Mouse (Mus musculus): Measurements from ENCODE around the gene 4931423N10Rik. TPM values are rescaled to one million over a fixed set of nuclear protein-coding genes. Genes with fewer than 3 reads are reported as not detected.
"Not testable (repeated sequence)": the region's sequence is repeated elsewhere in the genome, so short reads cannot be mapped to it uniquely, and the experiment has no call there.

Gene 4931423N10Rik
- total RNA-seq (2017): 0.49 and 1.3 TPM in 2 replicates

DNA sequence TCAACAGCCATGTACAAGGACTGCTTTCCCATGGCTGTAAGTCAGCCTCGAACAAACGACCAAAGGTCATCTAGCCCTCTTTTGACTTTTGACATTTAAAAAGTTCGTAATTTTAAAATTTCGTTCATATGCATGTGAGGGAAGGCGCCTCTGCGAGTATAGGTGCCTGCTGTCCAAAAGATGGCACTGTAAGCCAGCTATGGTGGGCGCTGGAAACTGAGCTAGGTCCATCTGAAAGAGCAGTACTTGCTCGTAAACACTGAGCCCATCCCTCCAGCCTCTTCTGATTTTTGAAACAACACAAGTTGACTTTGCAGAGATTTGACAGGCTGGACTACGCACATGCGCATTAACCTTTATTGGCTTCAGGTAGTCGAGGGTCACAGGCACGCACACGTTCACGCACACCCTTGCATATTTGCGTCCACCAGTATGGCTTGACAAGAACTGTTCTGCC lies at the start of gene 4931423N10Rik:
4931423N10Rik (plus strand) TSS at position 407 of the 457 bp plus-strand sequence.
- no peak for ATAC-seq (ENCODE audit: extremely low read depth, insufficient number of reproducible peaks, low FRiP score, poor library complexity, severe bottlenecking)

- no peak for ATAC-seq (ENCODE audit: extremely low read depth, insufficient number of reproducible peaks, low FRiP score, poor library complexity, severe bottlenecking)
Observed at GRCm38 (mm10) chr2:23172305-23172704, 35.0 kb upstream of the 4931423N10Rik start.

GRCm38 (mm10) chr2:23194366-23194765 lies 12.9 kb upstream of the 4931423N10Rik start:
- no peak for ATAC-seq (ENCODE audit: extremely low read depth, insufficient number of reproducible peaks, low FRiP score, poor library complexity, severe bottlenecking)

DNA sequence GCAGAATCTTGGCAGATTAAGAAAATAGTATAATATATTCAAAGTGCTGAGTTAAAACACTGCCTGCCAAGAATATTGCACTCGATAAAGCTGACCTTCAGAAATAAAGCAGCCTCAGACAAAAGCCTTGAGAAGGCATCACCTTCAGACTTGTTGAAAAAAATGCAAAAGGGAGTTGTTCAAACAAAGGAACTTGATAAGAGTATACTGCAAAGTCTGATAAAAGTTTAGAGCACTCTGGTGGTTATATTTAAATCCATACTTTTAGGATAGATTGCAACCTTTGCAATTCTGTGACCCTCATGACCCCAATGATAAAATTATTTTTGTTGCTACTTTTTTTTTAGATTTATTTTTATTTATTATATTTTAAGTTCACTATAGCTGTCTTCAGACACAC lies 6.2 kb upstream of the 4931423N10Rik start:
- no peak for ATAC-seq (ENCODE audit: extremely low read depth, insufficient number of reproducible peaks, low FRiP score, poor library complexity, severe bottlenecking)

- ATAC-seq (ENCODE audit: extremely low read depth, insufficient number of reproducible peaks, low FRiP score, poor library complexity, severe bottlenecking): no peak
Observed at GRCm38 (mm10) chr2:23202900-23203670, 4.2 kb upstream of the 4931423N10Rik start.

GRCm38 (mm10) chr2:23213661-23214060 lies 6.4 kb downstream of the 4931423N10Rik start:
- no peak for ATAC-seq (ENCODE audit: extremely low read depth, insufficient number of reproducible peaks, low FRiP score, poor library complexity, severe bottlenecking)

DNA sequence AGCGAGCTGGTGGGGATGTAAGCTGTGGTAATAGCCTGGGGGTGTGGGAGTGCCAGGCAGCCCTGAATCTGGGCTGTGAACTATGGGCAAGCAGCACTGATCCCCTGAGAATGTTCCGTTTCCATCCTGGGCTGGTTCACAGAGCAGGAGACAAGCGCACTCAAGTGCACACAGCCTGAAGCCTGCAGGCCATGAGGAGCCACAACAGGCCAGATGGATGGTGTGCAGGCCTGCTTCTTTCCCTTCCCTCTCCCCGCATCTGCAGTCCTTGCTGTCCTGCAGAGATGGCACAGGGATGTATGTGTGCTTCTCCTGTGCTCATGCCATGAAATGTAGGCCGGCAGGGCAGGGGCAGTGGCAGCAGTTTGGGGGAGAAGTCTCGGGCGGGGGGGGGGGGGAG lies 17.9 kb downstream of the 4931423N10Rik start:
- no peak for ATAC-seq (ENCODE audit: extremely low read depth, insufficient number of reproducible peaks, low FRiP score, poor library complexity, severe bottlenecking)

DNA sequence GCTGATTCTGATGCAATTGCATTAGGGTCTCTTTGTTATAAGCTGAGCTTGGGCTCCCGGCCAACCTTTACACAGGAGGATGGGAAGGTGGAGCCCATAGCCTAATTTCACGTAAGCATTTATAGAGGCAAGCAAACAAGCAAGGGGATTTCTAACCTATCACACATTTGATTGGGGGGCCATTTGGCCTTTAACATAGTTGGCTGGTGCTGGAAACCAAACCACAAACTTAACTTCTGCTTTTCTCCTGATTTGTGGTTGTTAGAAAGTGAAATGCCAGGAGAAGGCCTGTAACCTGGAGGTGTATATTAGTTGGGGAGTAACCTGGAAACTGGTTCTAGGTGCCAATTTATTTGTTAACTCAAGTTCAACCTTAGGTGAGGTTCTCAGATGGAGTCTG lies 21.2 kb downstream of the 4931423N10Rik start:
- no peak for ATAC-seq (ENCODE audit: extremely low read depth, insufficient number of reproducible peaks, low FRiP score, poor library complexity, severe bottlenecking)

- ATAC-seq (ENCODE audit: extremely low read depth, insufficient number of reproducible peaks, low FRiP score, poor library complexity, severe bottlenecking): no peak
Observed at GRCm38 (mm10) chr2:23234065-23234773, 26.9 kb downstream of the 4931423N10Rik start.

GRCm38 (mm10) chr2:23290991-23291390 lies 83.7 kb downstream of the 4931423N10Rik start:
- ATAC-seq (ENCODE audit: extremely low read depth, insufficient number of reproducible peaks, low FRiP score, poor library complexity, severe bottlenecking): not testable (repeated sequence)

DNA sequence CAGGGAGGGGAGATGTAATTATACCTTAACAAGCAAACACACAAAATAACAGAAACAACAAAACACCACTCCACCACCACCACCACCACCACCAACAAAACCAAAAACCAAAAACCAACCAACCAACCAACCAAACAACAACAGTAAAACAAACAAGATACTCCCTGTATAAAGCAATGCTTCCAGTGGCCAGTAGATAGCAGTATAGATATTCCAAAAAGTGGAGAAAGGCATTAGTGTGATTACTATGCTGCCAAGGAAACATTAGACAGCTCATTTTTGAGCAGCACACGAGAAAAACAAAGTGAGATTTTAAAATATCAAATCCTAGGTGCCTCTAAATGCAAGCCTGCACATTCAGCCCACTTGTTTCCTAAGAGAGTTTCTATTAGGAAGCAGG lies 107.6 kb downstream of the 4931423N10Rik start:
- no peak for ATAC-seq (ENCODE audit: extremely low read depth, insufficient number of reproducible peaks, low FRiP score, poor library complexity, severe bottlenecking)

Other genes with a start within 250 kb of the 4931423N10Rik start
- 242 and 261 TPM in 2 replicates for gene Abi1, start 167.2 kb upstream of the 4931423N10Rik start, total RNA-seq (2017)
- gene Acbd5, start 139.3 kb upstream of the 4931423N10Rik start, total RNA-seq (2017): 137 and 156 TPM in 2 replicates
- 0.23 and 0.74 TPM in 2 replicates for gene Mastl, start 51.5 kb upstream of the 4931423N10Rik start, total RNA-seq (2017)
- 161 and 166 TPM in 2 replicates for gene Yme1l1, start 51.1 kb upstream of the 4931423N10Rik start, total RNA-seq (2017)
- 0.25 TPM in 1 of 2 replicates, not detected in the other for gene Nxph2, start 113.8 kb downstream of the 4931423N10Rik start, total RNA-seq (2017)

Measured in neutrophil, adult 5-6 weeks (primary cell).